Mouse (Mus musculus): Measurements from ENCODE around the gene Slc7a8. TPM values are rescaled to one million over a fixed set of nuclear protein-coding genes. Genes with fewer than 3 reads are reported as not detected.

Gene Slc7a8
- polyA plus RNA-seq, 1 experiment: 37.1 TPM

GRCm38 (mm10) chr14:54780084-54780483 lies 1.7 kb downstream of the Slc7a8 start:
- TF ChIP-seq POLR2A (IDR thresholded peaks at IDR 0.05; ENCODE audit: borderline replicate concordance, insufficient read depth, low read length): no peak
- TF ChIP-seq CTCF (IDR thresholded peaks at IDR 0.05; ENCODE audit: borderline replicate concordance, insufficient read depth, low read depth, low read length): no peak
- peak in 1 of 2 experiments; percentile 50 for DNase-seq
- WGBS: 17% methylated on average over 9 of the region's 9 CpGs
- Histone ChIP-seq H3K27me3 (ENCODE audit: control insufficient read depth, insufficient read depth, low read length) (no peaks in the 10 kb centered on the region), H3K4me3 (replicated peaks; ENCODE audit: insufficient read depth, low read depth, low read length) (peak overlapping the region; percentile 75), H3K4me1 (ENCODE audit: control insufficient read depth, insufficient read depth, low read length) (peaks cover 23% of the 10 kb centered on the region), H3K27ac (ENCODE audit: insufficient read depth, low read length) (peak overlapping the region; percentile 42)

- DNase-seq: no peak
These were observed 3.9 kb downstream of the Slc7a8 start for GRCm38 (mm10) chr14:54777893-54778292.

GRCm38 (mm10) chr14:54776768-54777167 lies 5.0 kb downstream of the Slc7a8 start:
- DNase-seq: no peak
- no peaks in the 10 kb centered on the region for H3K27me3 ChIP-seq (ENCODE audit: control insufficient read depth, insufficient read depth, low read length)
- TF ChIP-seq POLR2A (IDR thresholded peaks at IDR 0.05; ENCODE audit: borderline replicate concordance, insufficient read depth, low read length) (no peak), CTCF (IDR thresholded peaks at IDR 0.05; ENCODE audit: borderline replicate concordance, insufficient read depth, low read depth, low read length) (no peak)
- H3K27ac ChIP-seq (ENCODE audit: insufficient read depth, low read length): no peak overlapping the region
- peak overlapping the region; percentile 18 for H3K4me3 ChIP-seq (replicated peaks; ENCODE audit: insufficient read depth, low read depth, low read length)
- H3K4me1 ChIP-seq (ENCODE audit: control insufficient read depth, insufficient read depth, low read length): peaks cover 47% of the 10 kb centered on the region
- WGBS: 62% methylated on average over 5 of the region's 5 CpGs

More at GRCm38 (mm10) chr14:54777893-54778292, 3.9 kb downstream of the Slc7a8 start:
- Histone ChIP-seq H3K27me3 (ENCODE audit: control insufficient read depth, insufficient read depth, low read length) (no peaks in the 10 kb centered on the region), H3K4me1 (ENCODE audit: control insufficient read depth, insufficient read depth, low read length) (peaks cover 38% of the 10 kb centered on the region), H3K27ac (ENCODE audit: insufficient read depth, low read length) (no peak overlapping the region; the same call in 1 of the 2 replicates), H3K4me3 (replicated peaks; ENCODE audit: insufficient read depth, low read depth, low read length) (no peak overlapping the region)
- TF ChIP-seq CTCF (IDR thresholded peaks at IDR 0.05; ENCODE audit: borderline replicate concordance, insufficient read depth, low read depth, low read length) (no peak), POLR2A (IDR thresholded peaks at IDR 0.05; ENCODE audit: borderline replicate concordance, insufficient read depth, low read length) (no peak)
- 73% methylated on average over 4 of the region's 4 CpGs for WGBS

- DNase-seq: peak; percentile 60 to 76
- 39% methylated on average over 7 of the region's 7 CpGs for WGBS
- Histone ChIP-seq H3K4me3 (replicated peaks; ENCODE audit: insufficient read depth, low read depth, low read length) (no peak overlapping the region), H3K27ac (ENCODE audit: insufficient read depth, low read length) (peak overlapping the region; percentile 68), H3K27me3 (ENCODE audit: control insufficient read depth, insufficient read depth, low read length) (no peaks in the 10 kb centered on the region), H3K4me1 (ENCODE audit: control insufficient read depth, insufficient read depth, low read length) (peaks cover 50% of the 10 kb centered on the region)
- TF ChIP-seq POLR2A (IDR thresholded peaks at IDR 0.05; ENCODE audit: borderline replicate concordance, insufficient read depth, low read length) (no peak), CTCF (IDR thresholded peaks at IDR 0.05; ENCODE audit: borderline replicate concordance, insufficient read depth, low read depth, low read length) (no peak)
These were observed 6.2 kb downstream of the Slc7a8 start for GRCm38 (mm10) chr14:54775534-54776041.

GRCm38 (mm10) chr14:54772333-54772856 lies 9.4 kb downstream of the Slc7a8 start:
- 26% methylated on average over 20 of the region's 20 CpGs for WGBS
- TF ChIP-seq POLR2A (IDR thresholded peaks at IDR 0.05; ENCODE audit: borderline replicate concordance, insufficient read depth, low read length) (no peak), CTCF (IDR thresholded peaks at IDR 0.05; ENCODE audit: borderline replicate concordance, insufficient read depth, low read depth, low read length) (no peak)

GRCm38 (mm10) chr14:54770373-54770772 lies 11.4 kb downstream of the Slc7a8 start:
- TF ChIP-seq POLR2A (IDR thresholded peaks at IDR 0.05; ENCODE audit: borderline replicate concordance, insufficient read depth, low read length) (no peak), CTCF (IDR thresholded peaks at IDR 0.05; ENCODE audit: borderline replicate concordance, insufficient read depth, low read depth, low read length) (no peak)
- H3K4me3 ChIP-seq (replicated peaks; ENCODE audit: insufficient read depth, low read depth, low read length): no peak overlapping the region
- H3K27ac ChIP-seq (ENCODE audit: insufficient read depth, low read length): no peak overlapping the region
- H3K27me3 ChIP-seq (ENCODE audit: control insufficient read depth, insufficient read depth, low read length): no peaks in the 10 kb centered on the region
- 97% methylated on average over 5 of the region's 5 CpGs for WGBS
- peaks cover 58% of the 10 kb centered on the region for H3K4me1 ChIP-seq (ENCODE audit: control insufficient read depth, insufficient read depth, low read length)
- no peak for DNase-seq

More at GRCm38 (mm10) chr14:54772333-54772856, 9.4 kb downstream of the Slc7a8 start:
- peak; percentile 67 to 68 for DNase-seq
- Histone ChIP-seq H3K4me3 (replicated peaks; ENCODE audit: insufficient read depth, low read depth, low read length) (peak overlapping the region; percentile 27), H3K27me3 (ENCODE audit: control insufficient read depth, insufficient read depth, low read length) (no peaks in the 10 kb centered on the region), H3K4me1 (ENCODE audit: control insufficient read depth, insufficient read depth, low read length) (peaks cover 61% of the 10 kb centered on the region), H3K27ac (ENCODE audit: insufficient read depth, low read length) (peak overlapping the region; percentile 84)

GRCm38 (mm10) chr14:54769068-54769425 lies 12.7 kb downstream of the Slc7a8 start:
- Histone ChIP-seq H3K27ac (ENCODE audit: insufficient read depth, low read length) (peak overlapping the region; percentile 87), H3K4me3 (replicated peaks; ENCODE audit: insufficient read depth, low read depth, low read length) (no peak overlapping the region), H3K4me1 (ENCODE audit: control insufficient read depth, insufficient read depth, low read length) (peaks cover 50% of the 10 kb centered on the region), H3K27me3 (ENCODE audit: control insufficient read depth, insufficient read depth, low read length) (no peaks in the 10 kb centered on the region)
- peak in 1 of 2 experiments; percentile 63 for DNase-seq
- TF ChIP-seq CTCF (IDR thresholded peaks at IDR 0.05; ENCODE audit: borderline replicate concordance, insufficient read depth, low read depth, low read length) (no peak), POLR2A (IDR thresholded peaks at IDR 0.05; ENCODE audit: borderline replicate concordance, insufficient read depth, low read length) (no peak)
- 28% methylated on average over 5 of the region's 5 CpGs for WGBS

Measured in cerebellum, adult 2 months (tissue).